Mouse (Mus musculus): ENCODE data around the gene Cnnm2.

DNA sequence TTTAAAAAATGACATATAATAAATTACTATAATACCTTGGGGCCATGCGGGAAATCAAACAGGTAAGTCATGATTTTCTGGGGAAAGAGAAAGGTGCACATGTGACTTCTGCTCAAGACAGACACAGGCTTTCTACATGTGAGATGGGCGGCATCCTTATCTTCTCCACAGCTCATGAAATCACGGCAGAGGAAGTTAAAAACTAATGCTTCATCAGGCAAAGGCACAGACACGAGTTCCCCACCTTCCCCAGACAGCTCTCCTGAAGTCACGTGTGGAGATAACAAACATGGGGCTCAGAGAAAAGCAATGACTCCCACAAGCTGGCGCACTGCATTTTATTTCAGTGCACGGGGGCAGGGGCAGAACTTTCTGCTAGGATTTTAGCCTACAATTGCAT is 132.1 kb downstream of the Cnnm2 start:
- TF ChIP-seq CTCF (IDR thresholded peaks at IDR 0.05; ENCODE audit: insufficient read depth, low read depth, low read length), result no peak
- no peak for TF ChIP-seq POLR2A (IDR thresholded peaks at IDR 0.05; ENCODE audit: insufficient read depth, low read depth, low read length)

Measured in olfactory bulb, adult 2 months (tissue).